Mouse (Mus musculus) ES-E14 (cell line): ENCODE measurements around the gene Zfp37.

Source experiments
- CHD2 ChIP-seq: IDR thresholded peaks from 2 replicates; pipeline ENCODE4 v1.6.1; 2014; ENCODE audit warnings: mild to moderate bottlenecking, low read depth, low read length, inconsistent platforms
- HCFC1 ChIP-seq: IDR thresholded peaks from 2 replicates; pipeline ENCODE4 v1.6.1; 2012; ENCODE audit warnings: low read length, inconsistent platforms, borderline replicate concordance; ENCODE audit not compliant: insufficient read depth
- ZC3H11A ChIP-seq: IDR thresholded peaks from 2 replicates; pipeline ENCODE4 v1.6.1; 2012; ENCODE audit warnings: low read depth, mild to moderate bottlenecking, inconsistent platforms, low read length, borderline replicate concordance
- ZNF384 ChIP-seq: IDR thresholded peaks from 2 replicates; pipeline ENCODE4 v1.6.1; 2012; ENCODE audit warnings: low read depth, low read length, inconsistent platforms

- TF ChIP-seq ZNF384: no peak
- TF ChIP-seq CHD2: no peak
- TF ChIP-seq HCFC1: no peak
- TF ChIP-seq ZC3H11A: no peak
Observed at GRCm38 (mm10) chr4:62208696-62209380, 22.0 kb downstream of the Zfp37 start.
